Mouse (Mus musculus): ENCODE results near the gene Hip1. TPM values are rescaled to one million over a fixed set of nuclear protein-coding genes. Genes with fewer than 3 reads are reported as not detected.

Gene Hip1
- polyA plus RNA-seq, 1 experiment from 2014 or later = 45.0 TPM

GRCm38 (mm10) chr5:135435039-135435438 is 109.9 kb downstream of the Hip1 start:
- H3K27ac ChIP-seq (ENCODE audit: poor library complexity, severe bottlenecking) = no peak overlapping the region
- H3K36me3 ChIP-seq = peaks cover 84% of the 10 kb centered on the region
- no peak overlapping the region for H3K4me3 ChIP-seq
- WGBS = 91% methylated on average over 10 of the region's 10 CpGs
- no peak for ATAC-seq (ENCODE audit: insufficient number of reproducible peaks, low FRiP score)
- peaks cover 10% of the 10 kb centered on the region for H3K9me3 ChIP-seq (replicated peaks)
- no peaks in the 10 kb centered on the region for H3K4me1 ChIP-seq (replicated peaks)
- no peak overlapping the region for H3K9ac ChIP-seq
- no peaks in the 10 kb centered on the region for H3K27me3 ChIP-seq (replicated peaks)
- no peak overlapping the region for H3K4me2 ChIP-seq

GRCm38 (mm10) chr5:135433861-135434260 is 111.1 kb downstream of the Hip1 start:
- Histone ChIP-seq H3K4me1 (replicated peaks) (no peaks in the 10 kb centered on the region), H3K27ac (ENCODE audit: poor library complexity, severe bottlenecking) (no peak overlapping the region), H3K27me3 (replicated peaks) (no peaks in the 10 kb centered on the region), H3K4me2 (no peak overlapping the region), H3K4me3 (no peak overlapping the region), H3K9me3 (replicated peaks) (peaks cover 10% of the 10 kb centered on the region), H3K36me3 (peaks cover 89% of the 10 kb centered on the region), H3K9ac (no peak overlapping the region)
- WGBS = 95% methylated on average over 4 of the region's 4 CpGs
- no peak for ATAC-seq (ENCODE audit: insufficient number of reproducible peaks, low FRiP score)

GRCm38 (mm10) chr5:135431111-135431510 is 113.8 kb downstream of the Hip1 start:
- Histone ChIP-seq H3K4me3 (no peak overlapping the region), H3K27ac (ENCODE audit: poor library complexity, severe bottlenecking) (no peak overlapping the region), H3K4me1 (replicated peaks) (no peaks in the 10 kb centered on the region), H3K27me3 (replicated peaks) (no peaks in the 10 kb centered on the region), H3K9me3 (replicated peaks) (peaks cover 10% of the 10 kb centered on the region), H3K9ac (no peak overlapping the region), H3K4me2 (no peak overlapping the region), H3K36me3 (peaks cover 91% of the 10 kb centered on the region)
- no peak; the same call in 1 of the 2 replicates for ATAC-seq (ENCODE audit: insufficient number of reproducible peaks, low FRiP score)
- WGBS = 68% methylated on average over 6 of the region's 6 CpGs

GRCm38 (mm10) chr5:135428786-135429185 is 116.1 kb downstream of the Hip1 start:
- Histone ChIP-seq H3K4me1 (replicated peaks) (no peaks in the 10 kb centered on the region), H3K4me3 (no peak overlapping the region)

GRCm38 (mm10) chr5:135410266-135410665 is 134.7 kb downstream of the Hip1 start:
- H3K27ac ChIP-seq (ENCODE audit: poor library complexity, severe bottlenecking) = no peak overlapping the region
- no peaks in the 10 kb centered on the region for H3K4me1 ChIP-seq (replicated peaks)
- H3K4me2 ChIP-seq = no peak overlapping the region
- peaks cover 56% of the 10 kb centered on the region for H3K36me3 ChIP-seq
- H3K9me3 ChIP-seq (replicated peaks) = no peaks in the 10 kb centered on the region
- H3K27me3 ChIP-seq (replicated peaks) = no peaks in the 10 kb centered on the region
- 83% methylated on average over 9 of the region's 9 CpGs for WGBS
- no peak overlapping the region for H3K9ac ChIP-seq
- ATAC-seq (ENCODE audit: insufficient number of reproducible peaks, low FRiP score) = no peak
- H3K4me3 ChIP-seq = no peak overlapping the region

More at GRCm38 (mm10) chr5:135428786-135429185, 116.1 kb downstream of the Hip1 start:
- Histone ChIP-seq H3K27me3 (replicated peaks) (no peaks in the 10 kb centered on the region), H3K9ac (no peak overlapping the region), H3K36me3 (peaks cover 91% of the 10 kb centered on the region), H3K9me3 (replicated peaks) (peaks cover under 1% of the 10 kb centered on the region; the same call in 1 of the 2 replicates), H3K4me2 (no peak overlapping the region), H3K27ac (ENCODE audit: poor library complexity, severe bottlenecking) (no peak overlapping the region)
- 70% methylated on average over 5 of the region's 5 CpGs for WGBS
- ATAC-seq (ENCODE audit: insufficient number of reproducible peaks, low FRiP score) = no peak

- no peak overlapping the region for H3K27ac ChIP-seq (ENCODE audit: poor library complexity, severe bottlenecking)
- H3K4me1 ChIP-seq (replicated peaks) = 0 out of 2 replicates have a peak, but pooled peaks cover 3% of the 10 kb centered on the region
- H3K36me3 ChIP-seq = peaks cover 35% of the 10 kb centered on the region
- H3K9me3 ChIP-seq (replicated peaks) = no peaks in the 10 kb centered on the region
- ATAC-seq (ENCODE audit: insufficient number of reproducible peaks, low FRiP score) = no peak
- H3K27me3 ChIP-seq (replicated peaks) = no peaks in the 10 kb centered on the region
- H3K4me3 ChIP-seq = no peak overlapping the region
- H3K9ac ChIP-seq = no peak overlapping the region
- 83% methylated on average over 4 of the region's 4 CpGs for WGBS
- no peak overlapping the region for H3K4me2 ChIP-seq
These were observed 136.8 kb downstream of the Hip1 start for GRCm38 (mm10) chr5:135408114-135408513.

- WGBS = 82% methylated on average over 9 of the region's 9 CpGs
- Histone ChIP-seq H3K27me3 (replicated peaks) (no peaks in the 10 kb centered on the region), H3K9me3 (replicated peaks) (no peaks in the 10 kb centered on the region), H3K4me2 (no peak overlapping the region), H3K4me3 (no peak overlapping the region), H3K27ac (ENCODE audit: poor library complexity, severe bottlenecking) (no peak overlapping the region), H3K9ac (no peak overlapping the region), H3K4me1 (replicated peaks) (0 out of 2 replicates have a peak, but pooled peaks cover 3% of the 10 kb centered on the region), H3K36me3 (peaks cover 14% of the 10 kb centered on the region)
- ATAC-seq (ENCODE audit: insufficient number of reproducible peaks, low FRiP score) = no peak
These were observed 139.5 kb downstream of the Hip1 start for GRCm38 (mm10) chr5:135405437-135405836.

- 0 out of 2 replicates have a peak, but pooled peaks cover 3% of the 10 kb centered on the region for H3K4me1 ChIP-seq (replicated peaks)
- no peak overlapping the region for H3K9ac ChIP-seq
- peaks cover 5% of the 10 kb centered on the region for H3K36me3 ChIP-seq
- no peak overlapping the region for H3K4me3 ChIP-seq
- no peak overlapping the region for H3K27ac ChIP-seq (ENCODE audit: poor library complexity, severe bottlenecking)
- H3K27me3 ChIP-seq (replicated peaks) = no peaks in the 10 kb centered on the region
- no peak for ATAC-seq (ENCODE audit: insufficient number of reproducible peaks, low FRiP score)
- no peak overlapping the region for H3K4me2 ChIP-seq
- H3K9me3 ChIP-seq (replicated peaks) = no peaks in the 10 kb centered on the region
- 36% methylated on average over 20 of the region's 20 CpGs for WGBS
These were observed 140.3 kb downstream of the Hip1 start for GRCm38 (mm10) chr5:135404623-135405022.

GRCm38 (mm10) chr5:135400244-135400643 is 144.7 kb downstream of the Hip1 start:
- H3K9me3 ChIP-seq (replicated peaks) = no peaks in the 10 kb centered on the region
- H3K36me3 ChIP-seq = no peaks in the 10 kb centered on the region
- no peak overlapping the region for H3K4me2 ChIP-seq
- 0 out of 2 replicates have a peak, but pooled peaks cover 3% of the 10 kb centered on the region for H3K4me1 ChIP-seq (replicated peaks)
- H3K4me3 ChIP-seq = no peak overlapping the region
- H3K27me3 ChIP-seq (replicated peaks) = no peaks in the 10 kb centered on the region
- peak; percentile 67; the same call in 1 of the 2 replicates for ATAC-seq (ENCODE audit: insufficient number of reproducible peaks, low FRiP score)
- no peak overlapping the region for H3K9ac ChIP-seq
- 6% methylated on average over 2 of the region's 2 CpGs for WGBS
- H3K27ac ChIP-seq (ENCODE audit: poor library complexity, severe bottlenecking) = no peak overlapping the region

GRCm38 (mm10) chr5:135399382-135399781 is 145.5 kb downstream of the Hip1 start:
- 33% methylated on average over 6 of the region's 6 CpGs for WGBS
- H3K27ac ChIP-seq (ENCODE audit: poor library complexity, severe bottlenecking) = no peak overlapping the region
- no peaks in the 10 kb centered on the region for H3K9me3 ChIP-seq (replicated peaks)
- H3K9ac ChIP-seq = no peak overlapping the region
- H3K27me3 ChIP-seq (replicated peaks) = no peaks in the 10 kb centered on the region
- no peaks in the 10 kb centered on the region for H3K36me3 ChIP-seq
- no peak for ATAC-seq (ENCODE audit: insufficient number of reproducible peaks, low FRiP score)
- H3K4me2 ChIP-seq = no peak overlapping the region
- H3K4me3 ChIP-seq = no peak overlapping the region
- H3K4me1 ChIP-seq (replicated peaks) = peaks cover 4% of the 10 kb centered on the region; the same call in 1 of the 2 replicates

GRCm38 (mm10) chr5:135395826-135396225 is 149.1 kb downstream of the Hip1 start:
- Histone ChIP-seq H3K9me3 (replicated peaks) (no peaks in the 10 kb centered on the region), H3K9ac (no peak overlapping the region), H3K4me1 (replicated peaks) (peaks cover 18% of the 10 kb centered on the region), H3K27me3 (replicated peaks) (no peaks in the 10 kb centered on the region), H3K4me2 (no peak overlapping the region), H3K36me3 (peaks cover 18% of the 10 kb centered on the region), H3K4me3 (no peak overlapping the region), H3K27ac (ENCODE audit: poor library complexity, severe bottlenecking) (no peak overlapping the region)
- WGBS = 50% methylated on average over 5 of the region's 5 CpGs
- ATAC-seq (ENCODE audit: insufficient number of reproducible peaks, low FRiP score) = no peak
